In genomic region chr10:81464405-81465264, GRCm38 (mm10) we compare ENCODE assay signal across 8 mouse cellular contexts. TPM values are rescaled to one million over a fixed set of nuclear protein-coding genes. Genes with fewer than 3 reads are reported as not detected.
DNase-seq lines count a peak whose midpoint lies in the region; ATAC-seq and TF ChIP-seq lines count a peak whose summit lies in the region.

No protein-coding gene starts in this region.

- H3K27ac ChIP-seq in bone marrow macrophage, adult 2 months (ENCODE audit: insufficient read depth, low read depth, low read length): no peak overlapping the region
- H3K27ac ChIP-seq in forebrain, embryonic 10.5 days: peak overlapping the region; percentile 56
- no peak overlapping the region for H3K27ac ChIP-seq in hindbrain, embryonic 14.5 days
- H3K27ac ChIP-seq in limb, embryonic 13.5 days: no peak overlapping the region
- H3K27ac ChIP-seq in midbrain, embryonic 12.5 days (replicated peaks): no peak overlapping the region
- no peak overlapping the region for H3K27ac ChIP-seq in testis, adult 2 months (ENCODE audit: control insufficient read depth, insufficient read depth, low read depth, low read length)

- 0 out of 2 replicates have a peak, but pooled peaks cover 3% of the 10 kb centered on the region for H3K4me1 ChIP-seq in bone marrow macrophage, adult 2 months (ENCODE audit: control insufficient read depth, insufficient read depth, low read length)
- H3K4me1 ChIP-seq in forebrain, embryonic 10.5 days: peaks cover 49% of the 10 kb centered on the region
- H3K4me1 ChIP-seq in hindbrain, embryonic 14.5 days (replicated peaks; ENCODE audit: control insufficient read depth, insufficient read depth, low read length): peaks cover 8% of the 10 kb centered on the region; the same call in 1 of the 2 replicates
- peaks cover 14% of the 10 kb centered on the region for H3K4me1 ChIP-seq in limb, embryonic 13.5 days
- peaks cover 22% of the 10 kb centered on the region for H3K4me1 ChIP-seq in midbrain, embryonic 12.5 days
- peaks cover 30% of the 10 kb centered on the region for H3K4me1 ChIP-seq in testis, adult 2 months (ENCODE audit: control insufficient read depth, insufficient read depth, low read length)

- DNase-seq in ovary, postnatal 14 days (ENCODE audit: low spot score): peak; percentile 26
- DNase-seq in ovary, adult 18-20 months (ENCODE audit: low spot score): no peak
- peak; percentile 86 for DNase-seq in forebrain, embryonic 10.5 days (ENCODE audit: extremely low spot score, low spot score)
- DNase-seq in hindbrain, embryonic 14.5 days (ENCODE audit: low spot score): no peak

- H3K27me3 ChIP-seq in forebrain, embryonic 10.5 days (ENCODE audit: poor library complexity, severe bottlenecking): peaks cover 94% of the 10 kb centered on the region
- H3K27me3 ChIP-seq in hindbrain, embryonic 14.5 days (ENCODE audit: control insufficient read depth, insufficient read depth, low read length): peaks cover 55% of the 10 kb centered on the region
- peaks cover 100% of the 10 kb centered on the region for H3K27me3 ChIP-seq in limb, embryonic 13.5 days
- peaks cover 96% of the 10 kb centered on the region for H3K27me3 ChIP-seq in midbrain, embryonic 12.5 days
- H3K27me3 ChIP-seq in testis, adult 2 months (ENCODE audit: control insufficient read depth, insufficient read depth, low read length): no peaks in the 10 kb centered on the region

- peak overlapping the region; percentile 39 for H3K4me2 ChIP-seq in hindbrain, embryonic 14.5 days (replicated peaks)
- peak overlapping the region; percentile 61 for H3K4me2 ChIP-seq in limb, embryonic 13.5 days (replicated peaks)
- H3K4me2 ChIP-seq in midbrain, embryonic 12.5 days (replicated peaks): peak overlapping the region; percentile 58

- 3% methylated on average over 33 of the region's 33 CpGs for WGBS in forebrain, embryonic 10.5 days
- 3% methylated on average over 31 of the region's 33 CpGs for WGBS in hindbrain, embryonic 14.5 days
- 4% methylated on average over 28 of the region's 33 CpGs for WGBS in limb, embryonic 13.5 days
- 3% methylated on average over 32 of the region's 33 CpGs for WGBS in midbrain, embryonic 12.5 days

- H3K4me3 ChIP-seq in bone marrow macrophage, adult 2 months (ENCODE audit: insufficient read depth, low read length): peak overlapping the region; percentile 36
- H3K4me3 ChIP-seq in forebrain, embryonic 10.5 days: peak overlapping the region; percentile 58
- H3K4me3 ChIP-seq in hindbrain, embryonic 14.5 days (replicated peaks; ENCODE audit: low read length): peak overlapping the region; percentile 15
- H3K4me3 ChIP-seq in limb, embryonic 13.5 days: peak overlapping the region; percentile 41
- peak overlapping the region; percentile 39 for H3K4me3 ChIP-seq in midbrain, embryonic 12.5 days
- peak overlapping the region; percentile 79 for H3K4me3 ChIP-seq in testis, adult 2 months (ENCODE audit: control insufficient read depth, low read depth, low read length)

- no peaks in the 10 kb centered on the region for H3K9me3 ChIP-seq in forebrain, embryonic 10.5 days
- no peaks in the 10 kb centered on the region for H3K9me3 ChIP-seq in hindbrain, embryonic 14.5 days (ENCODE audit: control insufficient read depth, low read length)
- no peaks in the 10 kb centered on the region for H3K9me3 ChIP-seq in limb, embryonic 13.5 days
- H3K9me3 ChIP-seq in midbrain, embryonic 12.5 days: no peaks in the 10 kb centered on the region

- TF ChIP-seq POLR2A in bone marrow macrophage, adult 2 months (IDR thresholded peaks at IDR 0.05; ENCODE audit: borderline replicate concordance, low read depth, low read length): no peak
- no peak for TF ChIP-seq POLR2A in testis, adult 2 months (IDR thresholded peaks at IDR 0.05; ENCODE audit: control insufficient read depth, low read depth, low read length)

- no peak for TF ChIP-seq CTCF in bone marrow macrophage, adult 2 months (IDR thresholded peaks at IDR 0.05; ENCODE audit: low read depth, low read length)
- TF ChIP-seq CTCF in testis, adult 2 months (IDR thresholded peaks at IDR 0.05; ENCODE audit: control insufficient read depth, insufficient read depth, insufficient replicate concordance, low read depth, low read length): no peak

- peak; percentile 54 for ATAC-seq in hindbrain, embryonic 14.5 days (ENCODE audit: low FRiP score)
- peak; percentile 62 for ATAC-seq in limb, embryonic 13.5 days (ENCODE audit: low FRiP score, low read depth)
- peak; percentile 90 for ATAC-seq in midbrain, embryonic 12.5 days (ENCODE audit: low FRiP score, low read depth)

- H3K36me3 ChIP-seq in forebrain, embryonic 10.5 days (replicated peaks): no peaks in the 10 kb centered on the region
- peaks cover 66% of the 10 kb centered on the region for H3K36me3 ChIP-seq in hindbrain, embryonic 14.5 days (replicated peaks; ENCODE audit: control insufficient read depth, insufficient read depth)
- H3K36me3 ChIP-seq in limb, embryonic 13.5 days: no peaks in the 10 kb centered on the region
- H3K36me3 ChIP-seq in midbrain, embryonic 12.5 days: peaks cover 29% of the 10 kb centered on the region
- H3K36me3 ChIP-seq in testis, adult 2 months (ENCODE audit: control insufficient read depth, insufficient read depth, low read length): no peaks in the 10 kb centered on the region

- no peak overlapping the region for H3K9ac ChIP-seq in hindbrain, embryonic 14.5 days
- no peak overlapping the region; the same call in 1 of the 2 replicates for H3K9ac ChIP-seq in limb, embryonic 13.5 days
- peak overlapping the region; percentile 45; the same call in 1 of the 2 replicates for H3K9ac ChIP-seq in midbrain, embryonic 12.5 days (replicated peaks)

RNA-seq across cellular contexts. Expression of gene Nfic, which starts 9.2 kb away (rescaled TPM):
- polyA plus RNA-seq in bone marrow macrophage, adult 2 months (2012; ENCODE audit: insufficient read depth, insufficient read length, missing spikeins): 31.8 and 38.6 TPM in 2 replicates
- polyA plus RNA-seq in forebrain, embryonic 10.5 days (2016; fragmentation: Nextera tagmentation; extraction: Ambion mirVana): 7.3 and 8.6 TPM in 2 replicates
- 17.3 and 25.8 TPM in 2 replicates for polyA plus RNA-seq in hindbrain, embryonic 14.5 days (2014; fragmentation: Nextera tagmentation; extraction: Ambion mirVana)
- polyA plus RNA-seq in limb, embryonic 13.5 days (2015; fragmentation: Nextera tagmentation; extraction: Ambion mirVana): 77.2 and 82.8 TPM in 2 replicates
- polyA plus RNA-seq in midbrain, embryonic 12.5 days (2016; fragmentation: Nextera tagmentation; extraction: Ambion mirVana): 14.7 and 19.7 TPM in 2 replicates
- 9.8 and 9.9 TPM in 2 replicates for polyA plus RNA-seq in testis, adult 2 months (2012; rRNA removed)

RNA-seq across cellular contexts. Expression of gene Celf5, which starts 17.9 kb away (rescaled TPM):
- polyA plus RNA-seq in bone marrow macrophage, adult 2 months (2012; ENCODE audit: insufficient read depth, insufficient read length, missing spikeins): not detected in 2 replicates
- polyA plus RNA-seq in forebrain, embryonic 10.5 days (2016; fragmentation: Nextera tagmentation; extraction: Ambion mirVana): 3.1 and 5.6 TPM in 2 replicates
- polyA plus RNA-seq in hindbrain, embryonic 14.5 days (2014; fragmentation: Nextera tagmentation; extraction: Ambion mirVana): 46.6 and 55.9 TPM in 2 replicates
- polyA plus RNA-seq in limb, embryonic 13.5 days (2015; fragmentation: Nextera tagmentation; extraction: Ambion mirVana): 1.6 TPM in 2 replicates
- 37.1 and 44.4 TPM in 2 replicates for polyA plus RNA-seq in midbrain, embryonic 12.5 days (2016; fragmentation: Nextera tagmentation; extraction: Ambion mirVana)
- polyA plus RNA-seq in testis, adult 2 months (2012; rRNA removed): 147 and 163 TPM in 2 replicates

RNA-seq across cellular contexts. Expression of gene Ncln, which starts 31.6 kb away (rescaled TPM):
- polyA plus RNA-seq in bone marrow macrophage, adult 2 months (2012; ENCODE audit: insufficient read depth, insufficient read length, missing spikeins): 37.9 and 40.9 TPM in 2 replicates
- polyA plus RNA-seq in forebrain, embryonic 10.5 days (2016; fragmentation: Nextera tagmentation; extraction: Ambion mirVana): 88.2 and 90.4 TPM in 2 replicates
- 53.8 and 59.0 TPM in 2 replicates for polyA plus RNA-seq in hindbrain, embryonic 14.5 days (2014; fragmentation: Nextera tagmentation; extraction: Ambion mirVana)
- 98.0 and 102 TPM in 2 replicates for polyA plus RNA-seq in limb, embryonic 13.5 days (2015; fragmentation: Nextera tagmentation; extraction: Ambion mirVana)
- 66.9 and 68.3 TPM in 2 replicates for polyA plus RNA-seq in midbrain, embryonic 12.5 days (2016; fragmentation: Nextera tagmentation; extraction: Ambion mirVana)
- 70.4 and 71.3 TPM in 2 replicates for polyA plus RNA-seq in testis, adult 2 months (2012; rRNA removed)

RNA-seq across cellular contexts. Expression of gene S1pr4, which starts 35.3 kb away (rescaled TPM):
- polyA plus RNA-seq in bone marrow macrophage, adult 2 months (2012; ENCODE audit: insufficient read depth, insufficient read length, missing spikeins): 0.46 TPM in 1 of 2 replicates, not detected in the other
- 0.32 and 0.33 TPM in 2 replicates for polyA plus RNA-seq in forebrain, embryonic 10.5 days (2016; fragmentation: Nextera tagmentation; extraction: Ambion mirVana)
- polyA plus RNA-seq in hindbrain, embryonic 14.5 days (2014; fragmentation: Nextera tagmentation; extraction: Ambion mirVana): 0.70 and 0.81 TPM in 2 replicates
- 0.28 and 0.53 TPM in 2 replicates for polyA plus RNA-seq in limb, embryonic 13.5 days (2015; fragmentation: Nextera tagmentation; extraction: Ambion mirVana)
- polyA plus RNA-seq in midbrain, embryonic 12.5 days (2016; fragmentation: Nextera tagmentation; extraction: Ambion mirVana): 0.41 and 0.77 TPM in 2 replicates
- 0.04 and 0.13 TPM in 2 replicates for polyA plus RNA-seq in testis, adult 2 months (2012; rRNA removed)

RNA-seq across cellular contexts. Expression of gene Gna15, which starts 59.4 kb away (rescaled TPM):
- 23.5 and 24.2 TPM in 2 replicates for polyA plus RNA-seq in bone marrow macrophage, adult 2 months (2012; ENCODE audit: insufficient read depth, insufficient read length, missing spikeins)
- polyA plus RNA-seq in forebrain, embryonic 10.5 days (2016; fragmentation: Nextera tagmentation; extraction: Ambion mirVana): 0.84 and 1.1 TPM in 2 replicates
- 1.1 and 1.2 TPM in 2 replicates for polyA plus RNA-seq in hindbrain, embryonic 14.5 days (2014; fragmentation: Nextera tagmentation; extraction: Ambion mirVana)
- polyA plus RNA-seq in limb, embryonic 13.5 days (2015; fragmentation: Nextera tagmentation; extraction: Ambion mirVana): 1.6 and 1.9 TPM in 2 replicates
- polyA plus RNA-seq in midbrain, embryonic 12.5 days (2016; fragmentation: Nextera tagmentation; extraction: Ambion mirVana): 0.58 and 1.0 TPM in 2 replicates
- polyA plus RNA-seq in testis, adult 2 months (2012; rRNA removed): 1.0 and 1.2 TPM in 2 replicates

Comparison
In these comparisons a context has a peak if more than half of its experiments do, and no peak if none do; other contexts are left out.
1. DNase-seq: peak in ovary, postnatal 14 days (single experiment) and forebrain, embryonic 10.5 days (single experiment); none in ovary, adult 18-20 months (single experiment) and hindbrain, embryonic 14.5 days (single experiment).
2. H3K4me3 ChIP-seq: peak in every context shown above with its lines; median percentile 79 in testis, adult 2 months; 58 in forebrain, embryonic 10.5 days; 41 in limb, embryonic 13.5 days; 39 in midbrain, embryonic 12.5 days; 36 in bone marrow macrophage, adult 2 months; 15 in hindbrain, embryonic 14.5 days.
3. Peak in every context shown above with its lines, with median percentiles within 50 percentile points of each other: ATAC-seq and H3K4me2 ChIP-seq.